Mouse (Mus musculus) liver, postnatal 0 days (tissue): ENCODE measurements around the gene Sept1. TPM values are rescaled to one million over a fixed set of nuclear protein-coding genes. Genes with fewer than 3 reads are reported as not detected.

Experiments
- ATAC-seq: fragments of 200-750 bp; cut with Nextera tagmentation; 2 replicates; pipeline ENCODE4 v1.8.0; 2017; ENCODE audit warnings: mild to moderate bottlenecking, moderate library complexity
- DNase-seq: peaks from one replicate; pipeline ENCODE4 v3.0.0-alpha.2; 2016
- H3K27ac ChIP-seq: fragments of 300-500 bp; sonication (generic); 2 replicates; pipeline ENCODE4 v1.5.1; 2014; ENCODE audit warnings: antibody characterized with exemption, moderate library complexity, mild to moderate bottlenecking, low read depth
- H3K27me3 ChIP-seq: fragments of 300-500 bp; sonication (generic); 2 replicates; pipeline ENCODE4 v1.6.1; 2014; ENCODE audit warnings: low read length, control low read depth, mixed read lengths; ENCODE audit not compliant: insufficient read depth
- H3K36me3 ChIP-seq: fragments of 300-500 bp; sonication (generic); replicated peaks from 2 replicates; pipeline ENCODE4 v1.6.1; 2014; ENCODE audit warnings: mild to moderate bottlenecking, control low read depth, low read length, moderate library complexity, mixed read lengths; ENCODE audit not compliant: insufficient read depth
- H3K4me1 ChIP-seq: fragments of 300-500 bp; sonication (generic); 2 replicates; pipeline ENCODE4 v1.6.1; 2014; ENCODE audit warnings: antibody characterized with exemption, mild to moderate bottlenecking, control low read depth; ENCODE audit not compliant: insufficient read depth
- H3K4me2 ChIP-seq: fragments of 300-500 bp; sonication (generic); 2 replicates; pipeline ENCODE4 v1.6.1; 2014; ENCODE audit warnings: low read depth, mild to moderate bottlenecking, low read length, moderate library complexity, mixed read lengths
- H3K4me3 ChIP-seq: fragments of 300-500 bp; sonication (generic); 2 replicates; pipeline ENCODE4 v1.5.1; 2014; ENCODE audit warnings: low read depth, low read length
- H3K9ac ChIP-seq: fragments of 300-500 bp; sonication (generic); replicated peaks from 2 replicates; pipeline ENCODE4 v1.6.1; 2014; ENCODE audit warnings: mild to moderate bottlenecking, moderate library complexity
- H3K9me3 ChIP-seq: fragments of 300-500 bp; sonication (generic); 2 replicates; pipeline ENCODE4 v1.6.1; 2016; ENCODE audit warnings: mild to moderate bottlenecking, control low read depth, low read length, mixed read lengths
- CTCF ChIP-seq: sonication (generic); IDR thresholded peaks from 2 replicates; pipeline ENCODE4 v1.5.1; 2016; ENCODE audit warnings: antibody characterized with exemption, low read depth
- EP300 ChIP-seq: IDR thresholded peaks from 2 replicates; pipeline ENCODE4 v1.6.1; 2016; ENCODE audit warnings: antibody characterized with exemption, low read depth, mild to moderate bottlenecking
- WGBS: fragments of 180-500 bp; shearing (Covaris S2); extraction: QIAGEN DNeasy Blood & Tissue Kit; methylation state at CpG from one replicate; pipeline ENCODE4 v1.1.7; 2014; ENCODE audit not compliant: insufficient replicate concordance; 5-methylcytosine and 5-hydroxymethylcytosine counted together
- polyA plus RNA-seq: library from polyadenylated mRNA; unstranded; fragments of >200 nt; fragmentation: Nextera tagmentation; extraction: Ambion mirVana; gene quantifications from 2 replicates; pipeline ENCODE4 v1.2.1, GENCODE M21; 2015

The Sept1 gene
- polyA plus RNA-seq, 1 experiment from 2014 or later: 16.7 TPM

- no peaks in the 10 kb centered on the region for H3K27me3 ChIP-seq
- peak overlapping the region; percentile 53 for H3K9ac ChIP-seq
- peak overlapping the region; percentile 33 for H3K4me3 ChIP-seq
- H3K9me3 ChIP-seq: no peaks in the 10 kb centered on the region
- 31% methylated on average over 33 of the region's 33 CpGs for WGBS
- peaks cover 42% of the 10 kb centered on the region for H3K4me1 ChIP-seq
- ATAC-seq (peak; percentile 44), DNase-seq (peak; percentile 70)
- no peak overlapping the region for H3K27ac ChIP-seq
- H3K36me3 ChIP-seq: peaks cover 9% of the 10 kb centered on the region; the same call in 1 of the 2 replicates
- H3K4me2 ChIP-seq: peak overlapping the region; percentile 70
- TF ChIP-seq EP300 (no peak), CTCF (peak; percentile 96)
Observed at GRCm38 (mm10) chr7:127214981-127215871, 17.7 kb downstream of the Sept1 start.

DNA sequence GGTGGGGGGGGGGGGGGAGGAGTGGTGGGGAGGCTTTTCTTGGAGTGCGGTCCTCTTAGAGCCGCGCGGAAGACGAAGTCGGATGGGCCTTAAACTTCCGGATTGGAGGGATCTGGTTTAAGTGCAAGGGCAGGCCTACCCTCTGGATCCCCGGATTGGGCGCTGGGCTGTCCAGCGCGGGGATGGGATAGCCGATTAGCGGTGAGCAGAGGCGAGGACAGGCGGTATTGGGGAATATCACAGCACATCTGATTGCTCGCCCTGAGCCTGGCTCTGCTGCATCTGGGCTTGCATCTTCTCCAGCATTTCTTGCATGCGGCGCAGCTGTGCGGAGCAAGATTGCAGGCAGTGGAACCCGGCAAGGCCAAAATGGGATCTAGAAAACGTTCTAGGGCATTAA, 18.4 kb downstream of the Sept1 start:
- H3K27ac ChIP-seq: no peak overlapping the region
- no peaks in the 10 kb centered on the region for H3K9me3 ChIP-seq
- H3K4me1 ChIP-seq: peaks cover 49% of the 10 kb centered on the region
- H3K9ac ChIP-seq: no peak overlapping the region; the same call in 1 of the 2 replicates
- ATAC-seq (no peak), DNase-seq (no peak)
- H3K36me3 ChIP-seq: peaks cover 9% of the 10 kb centered on the region; the same call in 1 of the 2 replicates
- TF ChIP-seq EP300 (no peak), CTCF (no peak)
- 67% methylated on average over 21 of the region's 21 CpGs for WGBS
- no peak overlapping the region for H3K4me3 ChIP-seq
- H3K27me3 ChIP-seq: no peaks in the 10 kb centered on the region
- H3K4me2 ChIP-seq: peak overlapping the region; percentile 70; the same call in 1 of the 2 replicates

GRCm38 (mm10) chr7:127213930-127214329, 19.0 kb downstream of the Sept1 start:
- H3K4me3 ChIP-seq: no peak overlapping the region
- DNase-seq (no peak), ATAC-seq (no peak)
- H3K27ac ChIP-seq: no peak overlapping the region
- peaks cover 49% of the 10 kb centered on the region for H3K4me1 ChIP-seq
- no peaks in the 10 kb centered on the region for H3K9me3 ChIP-seq
- WGBS: 72% methylated on average over 12 of the region's 12 CpGs
- no peak overlapping the region for H3K9ac ChIP-seq
- H3K27me3 ChIP-seq: no peaks in the 10 kb centered on the region
- no peak overlapping the region for H3K4me2 ChIP-seq
- peaks cover 9% of the 10 kb centered on the region; the same call in 1 of the 2 replicates for H3K36me3 ChIP-seq
- TF ChIP-seq CTCF: no peak
- TF ChIP-seq EP300: no peak

DNA sequence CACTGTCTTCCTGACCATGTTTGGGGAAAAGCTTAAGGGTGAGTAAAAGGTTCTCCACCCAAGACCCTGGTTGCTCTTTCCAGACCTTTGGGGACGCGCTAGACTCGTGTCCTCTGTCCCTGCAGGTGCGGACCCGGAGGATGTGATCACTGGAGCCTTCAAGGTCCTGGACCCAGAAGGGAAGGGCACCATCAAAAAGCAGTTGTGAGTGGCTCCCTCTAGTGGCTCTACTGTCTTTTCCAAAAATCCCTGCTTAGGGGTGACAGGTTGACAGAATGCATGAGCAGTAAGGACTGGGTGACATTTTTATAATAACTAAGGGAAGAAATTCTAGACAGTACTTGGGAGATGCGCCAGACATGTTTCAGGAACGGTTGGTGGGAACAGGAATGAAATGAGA, 19.4 kb downstream of the Sept1 start:
- ATAC-seq (no peak), DNase-seq (peak; percentile 56)
- Histone ChIP-seq H3K4me2 (no peak overlapping the region), H3K36me3 (peaks cover 9% of the 10 kb centered on the region; the same call in 1 of the 2 replicates), H3K4me1 (peaks cover 44% of the 10 kb centered on the region), H3K4me3 (no peak overlapping the region), H3K27me3 (no peaks in the 10 kb centered on the region), H3K9me3 (no peaks in the 10 kb centered on the region), H3K9ac (no peak overlapping the region), H3K27ac (no peak overlapping the region)
- 25% methylated on average over 7 of the region's 7 CpGs for WGBS
- TF ChIP-seq CTCF (peak; percentile 87), EP300 (no peak)

DNA sequence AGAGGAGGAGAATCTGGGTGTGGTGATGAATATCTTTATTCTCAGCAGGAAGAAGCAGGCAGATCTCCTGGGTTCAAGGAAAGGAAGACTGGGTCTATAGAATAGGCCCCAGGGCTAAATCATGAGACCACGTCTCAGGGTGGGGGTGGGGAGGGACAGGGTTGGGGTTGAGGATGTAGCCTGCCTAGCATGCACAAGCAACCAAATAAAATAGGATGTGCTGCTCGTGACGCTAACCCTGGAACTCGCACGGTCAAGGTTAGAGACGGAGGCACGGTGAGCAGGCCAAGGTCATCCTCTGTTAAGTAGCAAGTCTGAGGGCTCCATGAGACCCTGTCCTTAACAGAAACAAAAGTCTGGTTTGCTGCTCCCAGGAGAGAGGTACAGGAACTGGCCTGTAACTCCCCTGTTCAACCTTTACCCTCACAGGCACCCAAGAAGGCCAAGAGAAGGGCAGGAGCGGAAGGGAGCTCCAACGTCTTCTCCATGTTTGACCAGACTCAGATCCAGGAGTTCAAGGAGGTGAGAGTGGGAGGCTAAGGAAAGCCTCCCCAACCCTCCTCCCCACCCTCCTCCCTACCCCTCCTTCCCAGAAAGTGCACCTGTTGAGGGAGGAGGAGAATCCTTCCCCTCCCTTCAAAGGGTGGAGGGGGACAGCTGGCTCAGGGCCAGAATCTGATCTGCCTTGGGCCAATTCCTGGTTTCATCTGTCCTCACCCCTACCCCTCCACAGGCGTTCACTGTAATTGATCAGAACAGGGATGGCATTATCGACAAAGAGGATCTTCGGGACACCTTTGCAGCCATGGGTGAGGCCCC, 20.3 kb downstream of the Sept1 start:
- DNase-seq (no peak), ATAC-seq (no peak)
- H3K4me1 ChIP-seq: peaks cover 37% of the 10 kb centered on the region
- H3K27me3 ChIP-seq: no peaks in the 10 kb centered on the region
- no peak overlapping the region for H3K9ac ChIP-seq
- TF ChIP-seq EP300 (no peak), CTCF (no peak)
- H3K27ac ChIP-seq: no peak overlapping the region
- no peak overlapping the region for H3K4me3 ChIP-seq
- peaks cover 9% of the 10 kb centered on the region; the same call in 1 of the 2 replicates for H3K36me3 ChIP-seq
- H3K9me3 ChIP-seq: no peaks in the 10 kb centered on the region
- 84% methylated on average over 12 of the region's 12 CpGs for WGBS
- no peak overlapping the region for H3K4me2 ChIP-seq
